ENCODE assay signal across 13 mouse cellular contexts in the genomic region with DNA sequence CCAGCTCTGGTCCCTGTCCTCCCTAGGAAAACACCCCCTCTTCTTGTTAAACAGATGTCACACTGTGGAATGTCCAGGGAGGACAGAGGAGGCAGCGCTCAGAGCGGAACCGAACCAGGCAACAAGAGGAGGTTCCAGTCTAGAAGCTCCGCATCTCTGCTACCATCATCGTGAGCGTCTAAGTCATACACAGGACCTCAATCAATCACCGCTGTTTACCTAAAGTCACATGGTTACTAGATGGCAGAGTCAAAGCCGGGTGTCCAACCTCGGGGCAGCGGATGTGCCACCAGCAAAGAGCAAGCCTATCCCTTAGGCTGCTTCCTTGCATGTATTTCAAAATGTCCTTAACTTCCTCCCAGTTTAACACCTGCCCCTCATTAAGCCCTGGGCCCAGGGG. TPM values are rescaled to one million over a fixed set of nuclear protein-coding genes. Genes with fewer than 3 reads are reported as not detected.
DNase-seq lines count a peak whose midpoint lies in the region; ATAC-seq lines count a peak whose summit lies in the region.
"Had no signal": no experiment of that assay in that cellular context is flagged by ENCODE, and none has a peak within 500 bp of the region (broad histone marks: within the 10 kb centered on the region; RNA-seq: fewer than 3 reads in every experiment).

No protein-coding gene starts in this region.

- WGBS in heart, embryonic 13.5 days, result 43% methylated on average over 10 of the region's 10 CpGs
- 26% methylated on average over 10 of the region's 10 CpGs for WGBS in intestine, embryonic 15.5 days

- no peak for ATAC-seq in heart, embryonic 13.5 days (ENCODE audit: extremely low read depth, insufficient number of reproducible peaks, low FRiP score, low TSS enrichment)
- ATAC-seq in intestine, embryonic 15.5 days, result peak; percentile 10
- ATAC-seq: activated CD4-positive, CD25-positive, alpha-beta regulatory T cell, adult 4 months; CD4-positive, CD25-positive, alpha-beta regulatory T cell, adult 4 months had no signal

- H3K27ac ChIP-seq in heart, embryonic 13.5 days (replicated peaks), result peak overlapping the region; percentile 95
- H3K27ac ChIP-seq in brown adipose tissue, adult 24 weeks (replicated peaks; ENCODE audit: low read depth, low read length), result peak overlapping the region; percentile 86
- 0 out of 2 replicates have a peak overlapping the region, but pooled peaks have one; percentile 17 for H3K27ac ChIP-seq in intestine, embryonic 15.5 days
- H3K27ac ChIP-seq: hindbrain, embryonic 12.5 days; liver, embryonic 13.5 days had no signal

- H3K36me3 ChIP-seq in heart, embryonic 13.5 days, result peaks cover 8% of the 10 kb centered on the region; the same call in 1 of the 2 replicates
- H3K36me3 ChIP-seq in intestine, embryonic 15.5 days, result no peaks in the 10 kb centered on the region
- H3K36me3 ChIP-seq: hindbrain, embryonic 12.5 days; liver, embryonic 13.5 days had no signal

- no peak for DNase-seq in heart, adult 9 months (ENCODE audit: low spot score in 2 of 2)
- peak; percentile 34 for DNase-seq in kidney, postnatal 14 days
- DNase-seq in kidney, adult 8-10 months, result no peak
- no peak for DNase-seq in cerebellum, postnatal 25 days
- DNase-seq: cerebellum, adult 18-20 months; liver, embryonic 13.5 days; thymus, postnatal 4 days had no signal

- peak overlapping the region; percentile 74 for H3K9ac ChIP-seq in heart, embryonic 13.5 days
- no peak overlapping the region for H3K9ac ChIP-seq in intestine, embryonic 15.5 days
- H3K9ac ChIP-seq: hindbrain, embryonic 12.5 days; liver, embryonic 13.5 days had no signal

- no peaks in the 10 kb centered on the region for H3K9me3 ChIP-seq in heart, embryonic 13.5 days
- H3K9me3 ChIP-seq in intestine, embryonic 15.5 days, result no peaks in the 10 kb centered on the region
- H3K9me3 ChIP-seq: hindbrain, embryonic 12.5 days; liver, embryonic 13.5 days had no signal

- H3K4me3 ChIP-seq in heart, embryonic 13.5 days, result no peak overlapping the region
- H3K4me3 ChIP-seq in brown adipose tissue, adult 24 weeks (ENCODE audit: insufficient read depth, low read depth, low read length), result no peak overlapping the region
- H3K4me3 ChIP-seq in intestine, embryonic 15.5 days (replicated peaks), result no peak overlapping the region
- H3K4me3 ChIP-seq: hindbrain, embryonic 12.5 days; liver, embryonic 13.5 days had no signal

- H3K4me2 ChIP-seq in heart, embryonic 13.5 days, result peak overlapping the region; percentile 54
- H3K4me2 ChIP-seq in intestine, embryonic 15.5 days (replicated peaks), result 0 out of 2 replicates have a peak overlapping the region, but pooled peaks have one; percentile 6
- H3K4me2 ChIP-seq: hindbrain, embryonic 12.5 days; liver, embryonic 13.5 days had no signal

- H3K4me1 ChIP-seq in heart, embryonic 13.5 days, result peaks cover 68% of the 10 kb centered on the region
- peaks cover 38% of the 10 kb centered on the region for H3K4me1 ChIP-seq in brown adipose tissue, adult 24 weeks (ENCODE audit: control insufficient read depth, insufficient read depth, insufficient read length, low read length)
- H3K4me1 ChIP-seq in intestine, embryonic 15.5 days (replicated peaks), result peaks cover 36% of the 10 kb centered on the region

- no peaks in the 10 kb centered on the region for H3K27me3 ChIP-seq in heart, embryonic 13.5 days (replicated peaks)
- H3K27me3 ChIP-seq in intestine, embryonic 15.5 days (replicated peaks), result no peaks in the 10 kb centered on the region
- H3K27me3 ChIP-seq: liver, embryonic 13.5 days had no signal

RNA-seq across cellular contexts. Expression of gene Unc5b, which starts 39.0 kb away (rescaled TPM):
- polyA plus RNA-seq in heart, embryonic 13.5 days (2015; fragmentation: Nextera tagmentation; extraction: Ambion mirVana), result 12.1 and 13.9 TPM in 2 replicates
- polyA plus RNA-seq in brown adipose tissue, adult 24 weeks (2012; ENCODE audit: insufficient read depth, insufficient read length, missing spikeins), result 1.7 and 2.5 TPM in 2 replicates
- 4.6 and 5.1 TPM in 2 replicates for polyA plus RNA-seq in intestine, embryonic 15.5 days (2015; fragmentation: Nextera tagmentation; extraction: Ambion mirVana)
- polyA plus RNA-seq: activated CD4-positive, CD25-positive, alpha-beta regulatory T cell, adult 4 months; CD4-positive, CD25-positive, alpha-beta regulatory T cell, adult 4 months had no signal

RNA-seq across cellular contexts. Expression of gene Slc29a3, which starts 39.8 kb away (rescaled TPM):
- 5.4 and 5.6 TPM in 2 replicates for polyA plus RNA-seq in heart, embryonic 13.5 days (2015; fragmentation: Nextera tagmentation; extraction: Ambion mirVana)
- 3.6 and 5.4 TPM in 2 replicates for polyA plus RNA-seq in brown adipose tissue, adult 24 weeks (2012; ENCODE audit: insufficient read depth, insufficient read length, missing spikeins)
- polyA plus RNA-seq in intestine, embryonic 15.5 days (2015; fragmentation: Nextera tagmentation; extraction: Ambion mirVana), result 9.1 and 11.1 TPM in 2 replicates

Comparison
In these comparisons a context has a peak if more than half of its experiments do, and no peak if none do; other contexts are left out.
1. H3K27ac ChIP-seq: peak in every context shown above with its lines; median percentile 95 in heart, embryonic 13.5 days; 86 in brown adipose tissue, adult 24 weeks; 17 in intestine, embryonic 15.5 days.